Mouse (Mus musculus) midbrain, embryonic 11.5 days (tissue): Measurements from ENCODE around the gene Lamb2. TPM values are rescaled to one million over a fixed set of nuclear protein-coding genes. Genes with fewer than 3 reads are reported as not detected.

Experiments used
- ATAC-seq: fragments of 200-750 bp; cut with Nextera tagmentation; 2 replicates; pipeline ENCODE4 v1.8.0; 2017; ENCODE audit warnings: moderate TSS enrichment, moderate library complexity; ENCODE audit not compliant: low FRiP score
- DNase-seq: peaks from one replicate; pipeline ENCODE4 v3.0.0; 2015; ENCODE audit warnings: low spot score; ENCODE audit errors: missing footprints
- H3K27ac ChIP-seq: fragments of 300-500 bp; sonication (generic); 2 replicates; pipeline ENCODE4 v1.5.1; 2014; ENCODE audit warnings: low read depth, low read length
- H3K27me3 ChIP-seq: fragments of 300-500 bp; sonication (generic); 2 replicates; pipeline ENCODE4 v1.6.1; 2014; ENCODE audit warnings: mild to moderate bottlenecking, low read length, moderate library complexity, mixed read lengths; ENCODE audit not compliant: control insufficient read depth, insufficient read depth
- H3K36me3 ChIP-seq: fragments of 300-500 bp; sonication (generic); 2 replicates; pipeline ENCODE4 v1.6.1; 2014; ENCODE audit warnings: mild to moderate bottlenecking, low read length, moderate library complexity, mixed read lengths; ENCODE audit not compliant: control insufficient read depth, insufficient read depth
- H3K4me1 ChIP-seq: fragments of 300-500 bp; sonication (generic); 2 replicates; pipeline ENCODE4 v1.6.1; 2014; ENCODE audit warnings: low read length; ENCODE audit not compliant: control insufficient read depth, insufficient read depth
- H3K4me2 ChIP-seq: fragments of 300-500 bp; sonication (generic); 2 replicates; pipeline ENCODE4 v1.6.1; 2014; ENCODE audit warnings: mild to moderate bottlenecking, moderate library complexity
- H3K4me3 ChIP-seq: fragments of 300-500 bp; sonication (generic); 2 replicates; pipeline ENCODE4 v1.5.1; 2014; ENCODE audit warnings: low read depth, low read length
- H3K9ac ChIP-seq: fragments of 300-500 bp; sonication (generic); 2 replicates; pipeline ENCODE4 v1.6.1; 2014; ENCODE audit warnings: low read length
- H3K9me3 ChIP-seq: fragments of 300-500 bp; sonication (generic); 2 replicates; pipeline ENCODE4 v1.6.1; 2016; ENCODE audit warnings: low read length; ENCODE audit not compliant: control insufficient read depth
- WGBS: fragments of 180-500 bp; shearing (Covaris S2); extraction: QIAGEN DNeasy Blood & Tissue Kit; methylation state at CpG from one replicate; pipeline ENCODE4 v1.1.7; 2014; 5-methylcytosine and 5-hydroxymethylcytosine counted together
- polyA plus RNA-seq: library from polyadenylated mRNA; unstranded; fragments of >200 nt; fragmentation: Nextera tagmentation; extraction: Ambion mirVana; gene quantifications from 2 replicates; pipeline ENCODE4 v1.2.1, GENCODE M21; 2014

Lamb2 gene
- polyA plus RNA-seq = 20.1 and 21.4 TPM in 2 replicates

GRCm38 (mm10) chr9:108479721-108480351 lies at the start of gene Lamb2:
Gene Lamb2, plus strand, starts transcription at chr9:108479736.
- Histone ChIP-seq H3K9ac (peak within 1 kb of the TSS; percentile 71), H3K4me3 (peak within 1 kb of the TSS; percentile 44), H3K27me3 (no peaks in the 10 kb centered on the region), H3K36me3 (no peaks in the 10 kb centered on the region), H3K4me2 (peak within 1 kb of the TSS; percentile 57), H3K9me3 (no peaks in the 10 kb centered on the region), H3K4me1 (peaks cover 16% of the 10 kb centered on the region), H3K27ac (peak within 1 kb of the TSS; percentile 75)
- DNase-seq (peak; percentile 95), ATAC-seq (peak; percentile 74)
- WGBS = 11% methylated on average over 10 of the region's 10 CpGs

DNA sequence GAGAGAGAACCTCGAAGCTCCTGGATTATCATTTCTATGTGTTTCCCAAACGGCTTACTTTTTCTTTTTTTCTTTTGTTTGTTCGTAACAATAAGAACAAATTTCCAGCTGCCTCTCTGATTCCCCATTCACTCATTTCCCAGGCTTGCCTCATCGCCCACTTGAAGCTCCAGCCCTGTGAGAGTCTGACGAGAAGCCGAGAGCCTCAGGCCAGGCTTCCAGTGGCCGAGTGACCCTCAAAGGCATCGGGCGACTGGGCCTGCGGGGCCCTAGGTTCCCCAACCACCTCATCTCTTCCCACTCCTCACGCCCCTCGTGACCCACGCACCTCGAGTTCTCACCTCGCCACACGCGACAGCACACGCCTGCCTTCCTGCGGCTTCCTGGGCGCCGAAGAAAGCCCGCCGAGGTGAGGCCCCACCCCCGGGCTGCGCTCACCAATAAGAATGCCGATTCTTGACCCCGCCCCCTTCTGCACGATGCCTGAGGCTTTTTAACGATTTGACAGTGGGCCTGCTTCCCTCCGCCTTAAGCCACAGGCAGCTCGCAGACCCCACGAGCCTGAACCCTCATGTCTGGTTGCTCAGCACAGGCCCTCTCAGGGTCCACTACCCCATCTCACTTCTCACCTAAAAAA lies 48.0 kb upstream of the Lamb2 start:
- Histone ChIP-seq H3K9ac (0 out of 2 replicates have a peak overlapping the region, but pooled peaks have one; percentile 24), H3K27ac (no peak overlapping the region), H3K4me2 (peak overlapping the region; percentile 36), H3K9me3 (no peaks in the 10 kb centered on the region; the same call in 1 of the 2 replicates), H3K4me3 (peak overlapping the region; percentile 16; the same call in 1 of the 2 replicates), H3K4me1 (peaks cover 6% of the 10 kb centered on the region; the same call in 1 of the 2 replicates), H3K27me3 (no peaks in the 10 kb centered on the region), H3K36me3 (no peaks in the 10 kb centered on the region)
- ATAC-seq = peak; percentile 55; the same call in 1 of the 2 replicates
- WGBS = 55% methylated on average over 32 of the region's 32 CpGs
- DNase-seq = no peak

DNA sequence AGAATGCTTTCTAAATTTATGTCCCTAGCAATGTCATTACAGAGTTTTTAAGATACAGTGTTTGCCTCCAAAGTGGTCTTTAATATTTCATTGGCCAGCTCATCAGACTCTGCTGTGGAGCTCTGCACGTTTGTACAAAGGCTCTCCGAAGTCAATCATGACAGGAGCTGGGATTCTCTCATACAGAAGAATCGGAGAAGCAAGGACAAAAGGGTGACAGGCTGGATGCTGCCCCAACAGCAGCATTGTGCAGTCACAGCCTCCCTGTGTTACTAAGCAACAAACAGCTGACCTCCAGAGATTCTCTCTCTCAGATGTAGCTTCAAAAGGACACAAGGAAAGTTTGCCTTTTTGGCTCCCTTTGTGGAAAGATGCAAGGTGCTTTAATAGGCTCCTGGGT lies 43.4 kb upstream of the Lamb2 start, which contains the start of gene BC048562:
TSS of gene BC048562 (plus strand) at position 301 of the 400 bp plus-strand sequence.
- H3K9ac ChIP-seq = 0 out of 2 replicates have a peak within 1 kb of the TSS, but pooled peaks have one; percentile 20
- no peaks in the 10 kb centered on the region for H3K27me3 ChIP-seq
- H3K27ac ChIP-seq = no peak within 1 kb of the TSS

DNA sequence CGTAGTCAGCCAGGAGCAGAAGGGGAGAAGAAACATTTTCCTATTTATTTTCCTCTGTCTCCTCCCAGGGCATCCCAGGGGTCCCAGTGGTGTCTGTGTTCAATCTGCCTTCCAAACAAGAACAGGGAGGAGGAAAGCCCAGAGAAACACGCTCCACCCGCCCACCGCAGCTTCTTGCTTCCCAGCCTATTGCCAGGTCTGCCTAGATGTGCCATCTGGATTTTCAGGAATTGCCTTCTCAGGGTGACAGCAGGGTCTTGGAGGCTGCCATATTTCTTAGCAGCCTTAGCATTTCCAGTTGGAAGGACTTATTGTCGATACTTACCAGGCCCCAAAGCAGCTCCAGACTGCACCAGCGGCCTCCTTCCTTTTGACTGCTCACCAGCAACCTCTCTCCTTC lies 40.4 kb upstream of the Lamb2 start:
- H3K4me1 ChIP-seq = peaks cover 4% of the 10 kb centered on the region; the same call in 1 of the 2 replicates
- H3K9ac ChIP-seq = no peak overlapping the region
- no peak overlapping the region for H3K4me2 ChIP-seq
- H3K27ac ChIP-seq = no peak overlapping the region
- H3K36me3 ChIP-seq = no peaks in the 10 kb centered on the region
- ATAC-seq (no peak), DNase-seq (no peak)
- no peaks in the 10 kb centered on the region; the same call in 1 of the 2 replicates for H3K9me3 ChIP-seq
- no peak overlapping the region for H3K4me3 ChIP-seq
- 85% methylated on average over 6 of the region's 6 CpGs for WGBS
- no peaks in the 10 kb centered on the region for H3K27me3 ChIP-seq

More for the DNA sequence above, 43.4 kb upstream of the Lamb2 start, which contains the start of gene BC048562:
- Histone ChIP-seq H3K9me3 (no peaks in the 10 kb centered on the region; the same call in 1 of the 2 replicates), H3K4me3 (no peak within 1 kb of the TSS), H3K36me3 (no peaks in the 10 kb centered on the region), H3K4me1 (peaks cover 6% of the 10 kb centered on the region; the same call in 1 of the 2 replicates), H3K4me2 (no peak within 1 kb of the TSS)
- DNase-seq = no peak
- no peak for ATAC-seq
- 37% methylated on average over 3 of the region's 3 CpGs for WGBS

DNA sequence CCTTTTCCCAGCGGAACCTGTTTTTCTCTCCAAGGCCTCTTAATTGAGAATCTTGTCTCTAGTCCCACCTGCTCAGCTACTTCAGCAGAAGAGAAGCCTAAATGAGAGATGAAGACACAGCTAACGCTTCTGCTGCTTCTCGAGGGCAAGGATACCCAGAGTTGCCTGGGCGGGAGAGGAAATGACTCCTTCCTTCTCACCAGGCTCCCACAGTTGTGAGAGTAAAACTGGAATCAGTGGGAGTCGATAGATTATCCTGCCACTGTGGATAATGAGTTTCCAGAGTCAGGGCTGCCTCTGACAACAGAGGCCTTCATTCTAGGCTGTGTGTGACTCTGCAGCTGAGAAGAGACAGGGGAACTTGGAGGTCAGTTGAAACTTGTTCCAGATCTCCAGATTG lies 39.1 kb upstream of the Lamb2 start:
- Histone ChIP-seq H3K36me3 (no peaks in the 10 kb centered on the region), H3K9ac (no peak overlapping the region), H3K4me1 (peaks cover 4% of the 10 kb centered on the region; the same call in 1 of the 2 replicates), H3K4me2 (no peak overlapping the region), H3K27ac (no peak overlapping the region), H3K27me3 (no peaks in the 10 kb centered on the region), H3K4me3 (no peak overlapping the region), H3K9me3 (no peaks in the 10 kb centered on the region; the same call in 1 of the 2 replicates)
- 83% methylated on average over 5 of the region's 5 CpGs for WGBS
- DNase-seq = no peak
- no peak for ATAC-seq

DNA sequence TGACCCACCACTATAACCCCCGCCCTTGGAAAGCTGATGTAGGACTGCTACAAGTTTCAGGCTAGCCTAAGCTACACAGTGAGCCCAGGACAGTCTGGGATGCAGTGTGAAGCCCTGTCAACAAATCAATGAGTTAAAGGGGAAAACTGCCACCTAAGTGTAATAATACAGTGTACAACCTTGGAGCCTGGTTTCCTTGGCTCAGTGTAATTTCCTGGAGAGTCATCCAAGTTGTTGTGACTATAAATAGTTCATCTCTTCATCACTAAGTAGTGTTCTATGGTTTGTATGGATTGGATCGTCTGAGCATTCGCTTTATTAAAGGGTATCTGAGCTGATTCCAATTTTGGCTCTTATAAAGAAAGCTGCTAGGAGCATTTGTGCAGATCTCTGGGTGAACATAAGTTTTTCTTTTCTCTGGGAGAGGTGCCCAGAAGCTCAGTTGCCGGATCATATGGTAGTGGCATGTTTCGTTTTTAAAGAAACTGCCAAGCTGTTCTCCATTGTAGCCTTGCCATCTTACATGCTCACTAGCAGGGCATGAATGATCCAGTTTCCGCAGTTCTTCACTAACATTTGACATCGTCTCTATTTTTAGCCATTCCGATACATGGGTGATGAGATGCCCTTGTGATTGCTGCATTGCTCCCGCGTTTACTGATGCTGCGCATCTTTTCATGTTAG lies 38.2 kb upstream of the Lamb2 start:
- Histone ChIP-seq H3K27ac (no peak overlapping the region), H3K36me3 (no peaks in the 10 kb centered on the region), H3K27me3 (no peaks in the 10 kb centered on the region), H3K4me3 (no peak overlapping the region), H3K9ac (no peak overlapping the region), H3K4me1 (peaks cover under 1% of the 10 kb centered on the region; the same call in 1 of the 2 replicates), H3K9me3 (no peaks in the 10 kb centered on the region), H3K4me2 (no peak overlapping the region)
- ATAC-seq = no peak
- 93% methylated on average over 11 of the region's 11 CpGs for WGBS
- peak; percentile 49 for DNase-seq

- H3K4me3 ChIP-seq = no peak overlapping the region
- H3K27ac ChIP-seq = no peak overlapping the region
- H3K36me3 ChIP-seq = no peaks in the 10 kb centered on the region
- H3K9me3 ChIP-seq = no peaks in the 10 kb centered on the region
- H3K4me2 ChIP-seq = no peak overlapping the region
- DNase-seq (peak; percentile 49), ATAC-seq (no peak)
- no peak overlapping the region for H3K9ac ChIP-seq
- 73% methylated on average over 9 of the region's 9 CpGs for WGBS
- H3K4me1 ChIP-seq = peaks cover 17% of the 10 kb centered on the region
- no peaks in the 10 kb centered on the region for H3K27me3 ChIP-seq
These were observed 34.4 kb upstream of the Lamb2 start for GRCm38 (mm10) chr9:108445125-108445524.

DNA sequence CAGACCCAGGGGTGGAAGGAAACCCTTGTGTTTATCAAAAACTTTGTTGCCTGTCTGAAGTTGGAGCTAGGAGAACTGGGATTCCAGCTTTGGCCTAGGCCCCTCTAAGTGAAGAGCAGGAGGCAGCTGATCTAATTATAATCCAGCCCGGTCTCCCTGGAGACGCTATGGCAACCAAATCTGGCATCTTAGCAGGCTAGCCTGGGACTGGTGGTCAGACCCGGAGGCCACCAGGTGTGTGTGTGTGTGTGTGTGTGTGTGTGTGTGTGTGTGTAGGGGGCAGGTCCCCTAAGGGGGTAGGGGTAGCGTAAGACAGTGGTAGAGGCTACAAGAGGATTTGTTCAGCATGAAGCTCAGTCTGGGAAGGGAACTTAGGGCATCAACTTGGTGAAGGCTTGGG lies 29.7 kb upstream of the Lamb2 start:
- Histone ChIP-seq H3K27me3 (no peaks in the 10 kb centered on the region), H3K4me3 (peak overlapping the region; percentile 12; the same call in 1 of the 2 replicates), H3K4me1 (peaks cover 37% of the 10 kb centered on the region), H3K9me3 (no peaks in the 10 kb centered on the region), H3K36me3 (no peaks in the 10 kb centered on the region), H3K4me2 (peak overlapping the region; percentile 94), H3K27ac (peak overlapping the region; percentile 90), H3K9ac (peak overlapping the region; percentile 11; the same call in 1 of the 2 replicates)
- DNase-seq (peak; percentile 99), ATAC-seq (peak; percentile 80)
- 18% methylated on average over 4 of the region's 4 CpGs for WGBS
